Mouse (Mus musculus): ENCODE measurements around the gene C130050O18Rik.

- TF ChIP-seq CTCF (IDR thresholded peaks at IDR 0.05; ENCODE audit: control insufficient read depth, insufficient read depth, insufficient replicate concordance, low read depth, low read length) (no peak), POLR2A (IDR thresholded peaks at IDR 0.05; ENCODE audit: control insufficient read depth, low read depth, low read length) (no peak)
Observed at GRCm38 (mm10) chr5:139449161-139449791, 44.2 kb downstream of the C130050O18Rik start.

Measured in testis, adult 2 months (tissue).